Mouse (Mus musculus) forebrain, embryonic 14.5 days (tissue): ENCODE results near the gene Gstm4. TPM values are rescaled to one million over a fixed set of nuclear protein-coding genes. Genes with fewer than 3 reads are reported as not detected.
"Not testable (repeated sequence)": the region's sequence is repeated elsewhere in the genome, so short reads cannot be mapped to it uniquely, and the experiment has no call there.

Experiments
- ATAC-seq: fragments of 200-750 bp; cut with Nextera tagmentation; 2 replicates; pipeline ENCODE4 v1.8.0; 2017; ENCODE audit warnings: mild to moderate bottlenecking, moderate library complexity
- DNase-seq: peaks from one replicate; pipeline ENCODE4 v3.0.0-alpha.2; 2015; ENCODE audit warnings: low spot score
- H3K27ac ChIP-seq: fragments of 300-500 bp; sonication (generic); 2 replicates; pipeline ENCODE4 v1.5.1; 2014; ENCODE audit warnings: low read depth, mild to moderate bottlenecking, control low read depth, low read length, moderate library complexity
- H3K27me3 ChIP-seq: fragments of 300-500 bp; sonication (generic); replicated peaks from 2 replicates; pipeline ENCODE4 v1.6.1; 2014; ENCODE audit warnings: low read length, control low read depth, mixed read lengths; ENCODE audit not compliant: control insufficient read depth, insufficient read depth
- H3K36me3 ChIP-seq: fragments of 300-500 bp; sonication (generic); 2 replicates; pipeline ENCODE4 v1.6.1; 2014; ENCODE audit warnings: low read length, control low read depth; ENCODE audit not compliant: control insufficient read depth, insufficient read depth
- H3K4me1 ChIP-seq: fragments of 300-500 bp; sonication (generic); 2 replicates; pipeline ENCODE4 v1.6.1; 2014; ENCODE audit warnings: antibody characterized with exemption, low read length, control low read depth; ENCODE audit not compliant: control insufficient read depth, insufficient read depth
- H3K4me2 ChIP-seq: fragments of 300-500 bp; sonication (generic); 2 replicates; pipeline ENCODE4 v1.6.1; 2014; ENCODE audit warnings: mild to moderate bottlenecking, control low read depth, low read length
- H3K4me3 ChIP-seq: fragments of 300-500 bp; sonication (generic); 2 replicates; pipeline ENCODE4 v1.5.1; 2014; ENCODE audit warnings: low read depth, low read length, control low read depth
- H3K9ac ChIP-seq: fragments of 300-500 bp; sonication (generic); 2 replicates; pipeline ENCODE4 v1.6.1; 2014; ENCODE audit warnings: mild to moderate bottlenecking, low read length, control low read depth, moderate library complexity
- H3K9me3 ChIP-seq: fragments of 300-500 bp; sonication (generic); replicated peaks from 2 replicates; pipeline ENCODE4 v1.6.1; 2016; ENCODE audit warnings: low read length, control low read depth, mixed read lengths; ENCODE audit not compliant: control insufficient read depth
- WGBS: fragments of 180-500 bp; shearing (Covaris S2); extraction: QIAGEN DNeasy Blood & Tissue Kit; methylation state at CpG from one replicate; pipeline ENCODE4 v1.1.7; 2014; 5-methylcytosine and 5-hydroxymethylcytosine counted together
- polyA plus RNA-seq: library from polyadenylated mRNA; unstranded; fragments of >200 nt; fragmentation: Nextera tagmentation; extraction: Ambion mirVana; gene quantifications from 2 replicates; pipeline ENCODE4 v1.2.1, GENCODE M21; 2014

The Gstm4 gene
- polyA plus RNA-seq, 1 experiment from 2014 or later = 17.6 TPM

GRCm38 (mm10) chr3:108026049-108026448 is 18.6 kb downstream of the Gstm4 start:
- Histone ChIP-seq H3K4me1 (no peaks in the 10 kb centered on the region), H3K27ac (no peak overlapping the region), H3K9me3 (no peaks in the 10 kb centered on the region), H3K4me2 (no peak overlapping the region), H3K36me3 (no peaks in the 10 kb centered on the region), H3K4me3 (no peak overlapping the region), H3K27me3 (no peaks in the 10 kb centered on the region), H3K9ac (no peak overlapping the region)
- 75% methylated on average over 5 of the region's 5 CpGs for WGBS
- ATAC-seq (no peak), DNase-seq (no peak)

GRCm38 (mm10) chr3:108025318-108025717 is 19.4 kb downstream of the Gstm4 start:
- H3K9me3 ChIP-seq = no peaks in the 10 kb centered on the region
- no peak overlapping the region for H3K4me3 ChIP-seq
- ATAC-seq (no peak), DNase-seq (no peak)
- WGBS = 89% methylated on average over 4 of the region's 4 CpGs
- no peaks in the 10 kb centered on the region for H3K27me3 ChIP-seq
- H3K36me3 ChIP-seq = no peaks in the 10 kb centered on the region
- H3K27ac ChIP-seq = no peak overlapping the region
- no peak overlapping the region for H3K9ac ChIP-seq
- H3K4me2 ChIP-seq = no peak overlapping the region
- no peaks in the 10 kb centered on the region for H3K4me1 ChIP-seq

- ATAC-seq (no peak), DNase-seq (no peak)
- Histone ChIP-seq H3K36me3 (no peaks in the 10 kb centered on the region), H3K9ac (no peak overlapping the region), H3K9me3 (no peaks in the 10 kb centered on the region), H3K4me1 (no peaks in the 10 kb centered on the region), H3K4me2 (no peak overlapping the region), H3K27ac (no peak overlapping the region), H3K27me3 (no peaks in the 10 kb centered on the region), H3K4me3 (no peak overlapping the region)
- WGBS = 77% methylated on average over 6 of the region's 6 CpGs
Observed at GRCm38 (mm10) chr3:108022650-108023049, 22.0 kb downstream of the Gstm4 start.

GRCm38 (mm10) chr3:108020351-108021022 is 24.2 kb downstream of the Gstm4 start:
- ATAC-seq, H3K9me3 ChIP-seq, H3K4me3 ChIP-seq, H3K36me3 ChIP-seq, H3K4me1 ChIP-seq, H3K9ac ChIP-seq, DNase-seq, H3K27ac ChIP-seq, H3K4me2 ChIP-seq, H3K27me3 ChIP-seq: not testable (repeated sequence)
- WGBS = 93% methylated on average over 11 of the region's 11 CpGs

GRCm38 (mm10) chr3:108019226-108019625 is 25.5 kb downstream of the Gstm4 start:
- not testable (repeated sequence) for H3K9ac ChIP-seq, H3K27me3 ChIP-seq, H3K27ac ChIP-seq, H3K9me3 ChIP-seq, H3K4me3 ChIP-seq, ATAC-seq, DNase-seq, H3K36me3 ChIP-seq, H3K4me1 ChIP-seq, H3K4me2 ChIP-seq
- 62% methylated on average over 3 of the region's 3 CpGs for WGBS

- Histone ChIP-seq H3K9ac (peak overlapping the region; percentile 56), H3K9me3 (no peaks in the 10 kb centered on the region), H3K27me3 (no peaks in the 10 kb centered on the region), H3K27ac (peak overlapping the region; percentile 50; the same call in 1 of the 2 replicates), H3K4me1 (0 out of 2 replicates have a peak, but pooled peaks cover 2% of the 10 kb centered on the region), H3K4me3 (peak overlapping the region; percentile 36), H3K4me2 (peak overlapping the region; percentile 81), H3K36me3 (no peaks in the 10 kb centered on the region)
- WGBS = 27% methylated on average over 14 of the region's 14 CpGs
- ATAC-seq = 0 out of 2 replicates have a peak, but pooled peaks have one; percentile 9
- DNase-seq = no peak
Observed at GRCm38 (mm10) chr3:108018190-108018820, 26.4 kb downstream of the Gstm4 start.

GRCm38 (mm10) chr3:108017473-108018189 is 27.1 kb downstream of the Gstm4 start, which contains the start of gene Gstm1:
Gene Gstm1, minus strand, starts transcription at chr3:108017973.
- WGBS = under 1% methylated on average over 31 of the region's 31 CpGs
- Histone ChIP-seq H3K27me3 (no peaks in the 10 kb centered on the region), H3K4me3 (peak within 1 kb of the TSS; percentile 36), H3K9ac (peak within 1 kb of the TSS; percentile 56), H3K4me1 (0 out of 2 replicates have a peak, but pooled peaks cover 2% of the 10 kb centered on the region), H3K27ac (peak within 1 kb of the TSS; percentile 50; the same call in 1 of the 2 replicates), H3K4me2 (peak within 1 kb of the TSS; percentile 81), H3K9me3 (no peaks in the 10 kb centered on the region), H3K36me3 (no peaks in the 10 kb centered on the region)
- peak; percentile 97 for DNase-seq
- ATAC-seq = peak; percentile 96

- not testable (repeated sequence) for H3K4me1 ChIP-seq, DNase-seq, H3K9me3 ChIP-seq, H3K27me3 ChIP-seq, ATAC-seq, H3K4me3 ChIP-seq, H3K9ac ChIP-seq, H3K27ac ChIP-seq, H3K36me3 ChIP-seq
- H3K4me2 ChIP-seq = peak overlapping the region; percentile 81; the same call in 1 of the 2 replicates
- WGBS = 92% methylated on average over 5 of the region's 5 CpGs
Observed at GRCm38 (mm10) chr3:108016468-108016867, 28.2 kb downstream of the Gstm4 start.
